Mouse (Mus musculus) central nervous system, embryonic 14 days (tissue): ENCODE data around the gene Wbp1. TPM values are rescaled to one million over a fixed set of nuclear protein-coding genes. Genes with fewer than 3 reads are reported as not detected.

Experiments used
- polyA plus RNA-seq: library from polyadenylated mRNA; depleted of rRNA; stranded (reverse); fragments of >200 nt; gene quantifications from 2 replicates; pipeline ENCODE4 v1.2.3, GENCODE M21; 2012; rRNA removed

Gene Wbp1
- polyA plus RNA-seq: 283 and 344 TPM in 2 replicates

DNA sequence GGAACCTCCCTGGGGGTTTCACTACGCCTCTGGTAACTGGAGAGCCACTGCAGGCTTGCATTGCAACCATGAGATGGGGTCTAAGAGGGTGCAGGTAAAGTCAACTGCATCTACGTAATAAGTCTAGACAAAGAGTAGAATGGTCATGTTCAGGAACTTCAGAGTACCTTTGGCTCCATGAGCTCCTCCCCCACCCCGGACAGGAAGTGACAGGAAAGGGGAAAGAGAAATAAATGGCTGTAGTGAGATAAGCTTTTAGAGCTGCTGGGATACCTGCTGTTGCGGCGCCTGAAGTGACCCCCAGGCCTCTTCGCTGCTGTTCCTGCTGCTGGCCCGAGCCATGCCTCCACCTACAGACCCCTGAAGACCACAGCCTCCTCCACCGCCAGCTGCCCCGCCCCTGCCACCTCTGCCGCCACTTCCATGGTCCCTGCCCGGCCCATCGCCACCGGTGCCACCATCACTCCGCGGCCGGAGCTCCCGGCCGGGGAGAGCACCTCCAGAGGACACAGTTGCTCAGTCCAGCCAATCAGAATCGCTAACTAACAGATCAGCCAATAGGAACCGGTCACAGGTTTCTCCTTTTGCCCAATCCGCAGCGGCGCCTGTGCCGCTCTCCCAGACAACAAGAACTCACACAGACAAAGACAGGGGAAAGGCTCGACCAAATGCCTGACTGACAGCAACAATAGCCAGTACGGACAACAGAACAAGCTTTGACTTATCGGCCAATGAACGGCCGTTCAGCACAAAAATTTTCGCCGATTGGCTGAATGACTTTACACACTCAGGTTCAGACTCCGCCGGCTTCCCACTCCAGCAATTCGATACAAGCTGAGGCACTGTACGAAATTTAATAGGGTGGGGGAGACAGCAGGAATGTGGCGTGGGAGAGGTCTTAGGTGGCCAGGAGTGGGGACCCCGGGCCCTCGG is at the start of gene Wbp1:
Gene Wbp1, minus strand, starts transcription at position 630 of the 933 bp plus-strand sequence.

DNA sequence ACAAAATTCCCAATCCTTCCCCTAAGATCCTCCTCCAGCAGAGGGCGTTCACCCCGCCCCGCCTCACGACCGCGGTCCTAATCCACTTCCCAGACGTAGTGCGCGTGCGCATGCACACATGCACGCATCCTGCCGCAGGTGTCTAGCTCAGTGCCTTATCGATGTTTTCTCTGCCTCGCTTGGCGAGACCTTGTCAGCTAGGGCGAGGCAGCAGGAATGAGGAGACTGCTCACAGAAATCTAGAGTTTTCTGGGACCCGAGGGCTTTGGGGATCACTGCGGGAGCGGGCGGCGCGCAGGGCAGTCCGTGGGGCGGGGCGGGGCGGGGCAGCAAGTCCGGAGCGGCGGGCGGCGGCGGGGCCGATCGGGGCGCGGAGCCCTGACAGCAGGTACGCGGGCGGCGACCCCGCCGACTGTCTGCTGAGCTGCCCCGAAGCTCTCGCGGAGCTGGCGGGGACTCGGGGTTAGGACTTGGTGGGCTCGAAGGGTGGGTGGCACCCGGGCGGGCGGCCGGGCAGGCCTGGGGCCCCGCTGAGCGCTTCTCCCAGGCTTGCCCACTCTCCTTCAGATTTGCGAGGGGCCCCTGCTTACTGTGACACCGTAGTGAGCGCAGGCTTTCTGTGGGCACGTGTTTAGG is 44.4 kb upstream of the Wbp1 start, which contains the start of gene Dctn1:
Gene Dctn1, plus strand, starts transcription at position 314 of the 636 bp plus-strand sequence.

DNA sequence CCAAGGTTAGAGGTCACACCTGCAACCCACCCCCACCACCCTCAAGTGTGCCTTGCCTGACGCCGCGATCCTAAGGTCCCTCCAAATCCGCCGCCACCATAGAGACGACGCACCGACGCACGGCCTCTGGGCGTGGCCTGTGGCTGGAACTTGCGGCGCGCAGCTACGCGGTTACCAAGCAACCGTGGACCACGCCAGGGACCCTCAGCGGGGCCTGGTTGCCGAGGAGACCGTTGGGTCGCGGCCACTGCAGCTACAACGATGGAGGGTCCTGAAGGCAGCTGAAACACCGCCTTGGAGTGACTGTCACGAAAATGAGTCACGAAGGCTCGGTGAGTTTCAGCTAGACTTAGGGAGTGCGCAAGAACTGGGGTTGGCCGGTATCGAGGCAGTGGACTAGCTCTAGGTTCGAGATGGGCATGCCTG is 34.9 kb upstream of the Wbp1 start, which contains the start of the genes Wdr54 and 1700003E16Rik:
Gene Wdr54, minus strand, starts transcription at position 139 of the 426 bp plus-strand sequence.
Gene 1700003E16Rik, plus strand, starts transcription at position 146 of the 426 bp plus-strand sequence.

DNA sequence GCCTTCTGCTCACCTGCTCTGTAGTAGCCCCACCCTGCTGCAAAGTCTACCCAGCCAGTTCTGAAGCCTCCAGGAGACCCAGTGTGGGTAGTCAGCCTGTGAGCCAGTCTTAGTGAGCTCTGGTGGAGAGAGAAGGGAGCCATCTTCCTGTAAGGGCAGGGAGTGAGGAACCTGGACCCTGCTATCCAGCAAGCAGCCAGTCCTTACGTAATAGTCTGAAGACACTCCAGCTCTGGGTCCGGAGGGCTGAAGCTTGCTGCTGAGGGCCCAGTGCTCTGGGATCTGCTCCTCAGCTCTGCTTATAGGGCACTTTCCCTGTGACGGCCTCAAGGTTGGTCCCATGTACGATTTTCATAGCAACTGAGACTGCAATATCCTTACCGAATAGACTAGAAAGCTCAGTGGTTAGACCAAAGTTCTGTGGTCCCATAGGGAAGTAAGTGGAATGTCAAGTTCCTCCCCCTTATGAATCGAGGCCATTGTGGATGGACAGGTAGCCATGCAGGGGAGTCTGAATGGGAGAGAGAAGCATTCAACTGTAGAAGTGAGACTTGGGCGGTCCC is 13.7 kb upstream of the Wbp1 start, which contains the start of gene Rtkn:
Gene Rtkn, plus strand, starts transcription at position 513 of the 563 bp plus-strand sequence.

DNA sequence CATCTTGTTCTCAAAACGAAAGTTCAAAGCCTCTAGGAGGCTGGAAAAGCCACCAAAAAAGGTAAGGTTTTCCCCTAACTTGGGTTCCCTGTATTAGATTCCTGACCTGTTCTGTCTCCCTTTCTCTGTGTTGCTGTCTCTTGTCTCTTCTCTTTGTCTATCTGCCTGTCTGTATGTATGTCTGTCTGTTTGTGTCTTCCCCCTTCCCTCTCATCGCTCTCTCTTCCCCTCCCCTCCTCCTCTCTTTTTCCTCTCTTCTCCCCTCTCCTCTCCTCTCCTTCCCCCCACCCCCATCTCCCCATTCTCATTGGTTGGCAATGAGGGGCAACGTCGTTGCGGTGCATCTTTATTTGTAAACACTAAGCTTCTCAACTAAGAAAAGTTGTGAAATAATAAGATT is 4.0 kb upstream of the Wbp1 start, which contains the start of gene Ino80b:
Gene Ino80b, minus strand, starts transcription at position 101 of the 400 bp plus-strand sequence.

DNA sequence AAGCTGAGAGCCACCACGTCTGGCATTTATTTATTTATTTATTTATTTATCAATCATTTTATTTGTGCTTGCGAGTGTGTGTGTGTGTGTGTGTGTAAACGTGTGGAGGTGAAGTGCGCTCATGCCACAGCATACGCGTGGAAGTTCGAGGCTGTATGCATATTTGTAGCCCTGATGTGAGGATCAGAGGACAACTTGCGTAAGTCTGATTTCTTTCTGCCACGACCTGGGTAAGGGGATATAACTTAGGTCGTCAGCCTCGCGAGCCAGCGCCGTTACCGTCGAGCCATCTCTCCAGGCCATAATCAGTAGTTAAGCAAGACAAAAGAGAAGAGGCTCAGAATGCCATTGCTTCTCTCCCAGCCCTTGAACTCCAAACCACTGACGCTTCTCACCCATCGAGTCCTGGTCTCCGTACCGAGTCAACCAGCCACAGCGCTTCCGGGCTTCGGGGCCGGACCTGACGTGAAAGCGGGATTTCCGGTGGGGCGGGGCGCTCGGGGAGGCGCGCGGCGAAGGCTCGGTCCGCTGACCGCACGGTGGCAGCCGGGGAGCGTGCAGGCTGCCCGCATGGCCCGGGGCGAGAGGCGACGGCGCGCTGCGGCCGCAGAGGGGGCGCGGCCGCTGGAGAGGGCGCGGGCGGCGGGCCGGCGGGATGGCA is 6.2 kb downstream of the Wbp1 start, which contains the start of gene Mogs:
Gene Mogs, plus strand, starts transcription at position 486 of the 661 bp plus-strand sequence.

DNA sequence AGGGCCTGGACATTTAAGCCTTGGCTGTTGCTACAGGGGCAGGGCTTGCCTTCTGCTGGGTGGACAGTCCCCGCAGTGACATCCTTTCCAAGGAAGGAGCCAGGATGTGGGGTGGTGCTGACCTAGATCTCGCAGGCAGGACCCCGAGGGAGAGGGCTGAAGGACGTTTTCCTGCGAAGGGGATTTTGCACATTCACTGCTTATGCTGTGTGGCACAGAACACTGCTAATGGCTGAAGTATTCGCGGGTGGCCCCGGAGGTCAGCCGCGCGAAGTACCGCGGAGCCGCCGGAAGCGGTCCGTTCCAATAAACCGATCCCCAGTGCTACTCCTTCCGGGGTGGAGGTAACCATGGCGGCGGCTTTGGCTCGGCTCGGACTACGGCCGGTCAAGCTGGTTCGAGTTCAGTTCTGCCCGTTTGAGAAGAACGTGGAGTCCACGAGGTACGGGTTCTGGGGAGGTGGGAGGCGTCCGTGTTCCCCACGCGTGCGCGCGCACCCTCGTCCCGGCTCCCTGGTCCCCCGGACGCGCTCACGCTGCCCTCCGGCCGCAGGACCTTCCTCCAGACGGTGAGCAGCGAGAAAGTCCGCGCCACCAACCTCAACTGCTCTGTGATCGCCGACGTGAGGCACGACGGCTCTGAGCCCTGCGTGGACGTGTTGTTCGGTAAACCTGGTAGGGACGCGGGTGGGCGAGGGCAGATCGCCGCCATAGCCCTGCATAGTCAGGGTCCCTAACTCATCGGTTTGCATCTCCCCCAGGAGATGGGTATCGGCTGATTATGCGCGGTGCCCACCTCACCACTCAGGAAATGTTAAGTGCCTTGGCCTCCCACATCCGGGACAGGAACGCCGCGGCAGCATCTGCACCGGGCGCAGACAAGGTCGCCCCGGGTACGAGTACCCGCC is 12.3 kb downstream of the Wbp1 start, which contains the start of gene Mrpl53:
Gene Mrpl53, plus strand, starts transcription at position 279 of the 907 bp plus-strand sequence.

DNA sequence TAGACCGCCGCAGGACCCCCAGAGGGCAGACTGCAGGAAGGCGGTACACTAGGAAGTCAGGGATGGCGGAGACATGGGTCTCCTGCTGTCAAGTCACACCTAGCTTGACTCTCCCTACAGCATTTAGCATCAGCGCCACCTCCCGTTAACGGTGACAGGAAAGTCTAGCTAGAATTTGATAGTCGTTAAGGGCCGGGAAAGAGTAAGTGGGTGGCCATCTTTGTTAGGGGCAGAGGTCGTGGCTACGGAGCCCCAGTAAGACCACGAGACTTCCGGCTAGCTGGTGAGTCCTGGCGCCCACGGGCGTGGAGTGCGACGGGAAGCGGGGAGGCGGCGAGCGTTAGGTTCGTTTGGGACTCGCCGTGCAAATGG is 20.1 kb downstream of the Wbp1 start, which contains the start of the genes Ccdc142 and Gm42688:
Gene Ccdc142, plus strand, starts transcription at position 286 of the 372 bp plus-strand sequence.
Gene Gm42688, plus strand, starts transcription at position 302 of the 372 bp plus-strand sequence.

DNA sequence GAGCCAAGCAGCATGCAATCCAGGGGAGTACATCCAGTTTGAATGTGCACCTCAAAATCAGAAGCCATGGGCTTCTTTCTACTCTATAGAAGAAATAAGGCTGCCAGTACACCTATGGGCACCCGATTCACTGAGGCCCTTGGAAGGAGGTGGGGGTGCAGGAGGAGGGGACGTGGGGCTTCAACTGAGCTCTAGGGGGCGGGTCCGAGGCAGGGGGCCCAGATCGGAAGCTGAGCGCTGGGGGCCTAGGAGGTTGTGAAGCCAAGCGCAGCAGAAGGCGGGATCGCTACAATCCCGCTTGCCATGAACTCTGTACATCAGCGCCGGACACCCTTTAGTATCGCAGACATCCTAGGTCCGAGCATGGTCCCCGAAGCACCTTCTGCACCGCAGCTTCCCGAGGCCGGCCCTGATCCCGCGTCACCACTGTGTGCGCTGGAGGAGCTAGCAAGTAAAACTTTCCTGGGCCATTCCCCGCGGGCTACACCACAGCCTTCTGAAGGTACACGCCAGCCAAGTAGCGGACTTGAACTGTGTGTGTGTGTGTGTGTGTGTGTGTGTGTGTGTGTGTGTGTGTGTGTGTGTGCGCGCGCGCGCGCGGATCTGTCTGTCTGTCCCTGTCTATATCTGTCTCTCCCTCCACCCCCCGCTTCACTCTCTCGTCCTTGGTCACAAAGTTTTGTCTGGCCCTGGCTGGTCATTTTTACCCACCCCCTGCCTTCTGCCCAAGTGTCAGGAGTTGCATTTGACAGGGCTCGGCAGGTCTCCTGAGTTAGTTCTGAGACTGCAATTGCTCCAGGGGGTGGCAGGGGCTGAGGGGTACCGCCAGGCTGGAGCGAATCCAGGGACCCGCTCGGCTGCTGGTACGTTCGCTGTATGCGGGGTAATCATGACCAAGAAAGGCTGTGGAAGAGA is 35.0 kb downstream of the Wbp1 start, which contains the start of gene Lbx2:
Gene Lbx2, plus strand, starts transcription at position 247 of the 915 bp plus-strand sequence.

DNA sequence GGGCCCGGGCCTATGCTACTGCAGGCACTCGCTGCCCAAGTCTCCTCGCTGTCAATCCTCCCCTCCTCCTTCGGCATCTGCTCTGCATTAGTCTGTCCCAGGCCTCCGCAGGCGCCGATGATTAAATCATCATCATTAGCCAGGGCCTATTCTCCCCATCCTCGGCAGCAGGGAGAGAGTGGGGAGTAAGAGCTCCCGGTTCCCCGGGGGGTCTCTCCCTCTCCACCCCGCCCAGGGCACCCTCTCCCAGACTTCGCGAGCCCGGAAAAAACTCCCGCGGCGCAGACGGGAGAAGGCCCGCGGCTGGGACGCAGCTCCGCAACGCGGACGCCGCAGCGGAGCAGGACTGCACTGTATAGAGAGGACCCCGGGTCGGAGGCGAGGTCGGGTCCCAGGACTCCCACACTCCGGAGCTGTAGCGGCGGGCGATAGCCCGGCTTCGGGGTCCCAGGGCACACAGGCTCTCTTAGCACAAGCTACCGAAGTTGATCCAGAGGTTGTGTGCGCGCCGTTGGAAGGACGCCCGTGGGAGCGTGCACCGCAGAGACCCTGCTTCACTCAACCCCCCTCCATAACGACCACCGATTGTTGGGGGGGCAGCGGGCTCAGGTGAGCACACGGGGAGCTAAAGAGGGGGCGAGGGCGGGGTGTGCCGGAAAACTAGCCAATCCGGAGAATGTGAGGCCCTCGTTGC is 43.6 kb downstream of the Wbp1 start, which contains the start of gene Pcgf1:
Gene Pcgf1, plus strand, starts transcription at position 240 of the 694 bp plus-strand sequence.

DNA sequence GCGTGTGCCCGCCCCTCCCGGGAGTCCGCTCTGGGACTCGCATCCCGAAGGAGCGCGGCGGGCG is 51.3 kb downstream of the Wbp1 start, which contains the start of gene Tlx2:
Gene Tlx2, minus strand, starts transcription at position 47 of the 64 bp plus-strand sequence.

Other genes with a start within 250 kb of the Wbp1 start
- 17.5 and 21.0 TPM in 2 replicates for gene Sema4f, start 181.8 kb downstream of the Wbp1 start, polyA plus RNA-seq
- 0.12 and 0.28 TPM in 2 replicates for gene M1ap, start 174.7 kb downstream of the Wbp1 start, polyA plus RNA-seq
- 3.2 and 7.1 TPM in 2 replicates for gene Dok1, start 88.1 kb downstream of the Wbp1 start, polyA plus RNA-seq
- 8.4 and 18.4 TPM in 2 replicates for gene Loxl3, start 87.4 kb downstream of the Wbp1 start, polyA plus RNA-seq
- gene Aup1, start 67.0 kb downstream of the Wbp1 start, polyA plus RNA-seq: 306 and 308 TPM in 2 replicates
- gene Htra2, start 66.3 kb downstream of the Wbp1 start, polyA plus RNA-seq: 83.5 and 85.6 TPM in 2 replicates
- gene Dqx1, start 63.7 kb downstream of the Wbp1 start, polyA plus RNA-seq: 1.4 and 1.5 TPM in 2 replicates
- gene Tlx2, start 51.3 kb downstream of the Wbp1 start, polyA plus RNA-seq: 0.28 and 3.1 TPM in 2 replicates
- gene Pcgf1, start 43.7 kb downstream of the Wbp1 start, polyA plus RNA-seq: 62.5 and 64.1 TPM in 2 replicates
- gene Lbx2, start 35.2 kb downstream of the Wbp1 start, polyA plus RNA-seq: 0.46 and 0.70 TPM in 2 replicates
- gene Ccdc142, start 20.0 kb downstream of the Wbp1 start, polyA plus RNA-seq: 8.7 and 9.8 TPM in 2 replicates
- 9.4 and 10.1 TPM in 2 replicates for gene Gm42688, start 19.9 kb downstream of the Wbp1 start, polyA plus RNA-seq
- gene Mrpl53, start 12.5 kb downstream of the Wbp1 start, polyA plus RNA-seq: 114 and 124 TPM in 2 replicates
- gene Mogs, start 6.1 kb downstream of the Wbp1 start, polyA plus RNA-seq: 51.7 and 54.5 TPM in 2 replicates
- 44.4 and 48.3 TPM in 2 replicates for gene Ino80b, start 3.9 kb upstream of the Wbp1 start, polyA plus RNA-seq
- gene Rtkn, start 13.9 kb upstream of the Wbp1 start, polyA plus RNA-seq: 31.1 and 51.8 TPM in 2 replicates
- gene Wdr54, start 34.8 kb upstream of the Wbp1 start, polyA plus RNA-seq: 22.1 and 23.0 TPM in 2 replicates
- 2.3 and 2.5 TPM in 2 replicates for gene 1700003E16Rik, start 34.8 kb upstream of the Wbp1 start, polyA plus RNA-seq
- 202 and 214 TPM in 2 replicates for gene Dctn1, start 44.4 kb upstream of the Wbp1 start, polyA plus RNA-seq
- gene Slc4a5, start 98.3 kb upstream of the Wbp1 start, polyA plus RNA-seq: 3.4 and 4.1 TPM in 2 replicates
- 18.8 and 20.9 TPM in 2 replicates for gene Mthfd2, start 204.3 kb upstream of the Wbp1 start, polyA plus RNA-seq
- gene Mob1a, start 204.5 kb upstream of the Wbp1 start, polyA plus RNA-seq: 28.4 and 29.6 TPM in 2 replicates
- 35.8 and 40.1 TPM in 2 replicates for gene Bola3, start 227.6 kb upstream of the Wbp1 start, polyA plus RNA-seq